In genomic region chr6:31218880-31219279, GRCm38 (mm10) we compare ENCODE assay signal across 8 mouse cellular contexts.
A peak's percentile ranks its signal among the peaks of the same experiment; 100 is the strongest.
DNase-seq lines count a peak whose midpoint lies in the region; ATAC-seq lines count a peak whose summit lies in the region.

No protein-coding gene starts in this region.

- H3K36me3 ChIP-seq in hindbrain, embryonic 12.5 days, result no peaks in the 10 kb centered on the region
- H3K36me3 ChIP-seq in midbrain, embryonic 13.5 days, result no peaks in the 10 kb centered on the region

- ATAC-seq in hindbrain, embryonic 12.5 days (ENCODE audit: low FRiP score), result no peak
- no peak for ATAC-seq in midbrain, embryonic 13.5 days

- peaks cover 46% of the 10 kb centered on the region for H3K4me1 ChIP-seq in hindbrain, embryonic 12.5 days
- peaks cover 45% of the 10 kb centered on the region for H3K4me1 ChIP-seq in midbrain, embryonic 13.5 days (replicated peaks)

- peaks cover 68% of the 10 kb centered on the region for H3K27me3 ChIP-seq in hindbrain, embryonic 12.5 days
- peaks cover 63% of the 10 kb centered on the region for H3K27me3 ChIP-seq in midbrain, embryonic 13.5 days

- no peak overlapping the region for H3K9ac ChIP-seq in hindbrain, embryonic 12.5 days
- peak overlapping the region; percentile 60; the same call in 1 of the 2 replicates for H3K9ac ChIP-seq in midbrain, embryonic 13.5 days (replicated peaks)

- H3K27ac ChIP-seq in hindbrain, embryonic 12.5 days, result no peak overlapping the region
- H3K27ac ChIP-seq in midbrain, embryonic 13.5 days, result no peak overlapping the region

- 35% methylated on average over 8 of the region's 8 CpGs for WGBS in hindbrain, embryonic 12.5 days
- 32% methylated on average over 8 of the region's 8 CpGs for WGBS in midbrain, embryonic 13.5 days

- DNase-seq in heart, adult 8-10 months (ENCODE audit: low spot score), result peak; percentile 52
- no peak for DNase-seq in heart, postnatal 36 days
- DNase-seq in MN1 (ENCODE audit: low spot score), result peak; percentile 28
- DNase-seq in frontal cortex, adult 2 months (ENCODE audit: extremely low spot score in 1 of 2, low spot score in 1 of 2), result no peak
- no peak for DNase-seq in layer of hippocampus, postnatal 10 days (ENCODE audit: low spot score in 2 of 2)
- no peak for DNase-seq in layer of hippocampus, postnatal 36 days

- intact Hi-C loops in heart, postnatal 36 days (cut with DNase I), result no loop called here

- H3K9me3 ChIP-seq in hindbrain, embryonic 12.5 days (replicated peaks), result no peaks in the 10 kb centered on the region
- H3K9me3 ChIP-seq in midbrain, embryonic 13.5 days, result no peaks in the 10 kb centered on the region

- H3K4me3 ChIP-seq in hindbrain, embryonic 12.5 days, result peak overlapping the region; percentile 75
- peak overlapping the region; percentile 79 for H3K4me3 ChIP-seq in midbrain, embryonic 13.5 days (replicated peaks)

- H3K4me2 ChIP-seq in hindbrain, embryonic 12.5 days (replicated peaks), result peak overlapping the region; percentile 100
- peak overlapping the region; percentile 100 for H3K4me2 ChIP-seq in midbrain, embryonic 13.5 days (replicated peaks)

Comparison
In these comparisons a context has a peak if more than half of its experiments do, and no peak if none do; other contexts are left out.
1. DNase-seq: peak in heart, adult 8-10 months (single experiment) and MN1 (single experiment); none in heart, postnatal 36 days (0 of 2), frontal cortex, adult 2 months (0 of 2), layer of hippocampus, postnatal 10 days (0 of 2) and layer of hippocampus, postnatal 36 days (0 of 2).